Mouse (Mus musculus): Measurements from ENCODE around the gene Ift20. TPM values are rescaled to one million over a fixed set of nuclear protein-coding genes. Genes with fewer than 3 reads are reported as not detected.
"Not testable (repeated sequence)": the region's sequence is repeated elsewhere in the genome, so short reads cannot be mapped to it uniquely, and the experiment has no call there.

Ift20 gene
- polyA plus RNA-seq, 1 experiment from 2014 or later, result 61.2 TPM

DNA sequence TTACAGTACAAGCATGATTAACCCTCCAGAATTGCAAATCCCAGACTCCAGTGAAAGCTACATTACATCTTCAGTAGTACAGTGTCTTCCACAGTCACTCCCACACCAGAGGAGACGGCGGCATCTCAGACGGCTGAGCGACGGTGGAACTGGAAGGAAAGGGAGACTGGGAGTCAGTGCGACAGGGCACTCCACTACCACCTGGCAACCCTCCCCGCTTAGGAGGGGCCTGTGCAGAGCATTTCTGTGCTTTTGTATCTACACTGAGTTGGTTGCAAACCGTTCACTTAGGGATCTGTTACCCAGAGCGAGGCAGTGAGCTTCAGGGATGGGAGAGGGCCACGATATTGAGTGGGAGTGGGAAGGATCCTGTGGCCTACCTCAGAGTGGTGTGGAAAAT lies 32.7 kb downstream of the Ift20 start:
- no peaks in the 10 kb centered on the region; the same call in 1 of the 2 replicates for H3K4me1 ChIP-seq (ENCODE audit: control insufficient read depth, low read depth, low read length)
- H3K9ac ChIP-seq (ENCODE audit: low read depth, low read length), result no peak overlapping the region
- no peak overlapping the region for H3K27ac ChIP-seq (ENCODE audit: low read length)
- ATAC-seq (ENCODE audit: low read depth), result no peak
- H3K4me3 ChIP-seq (ENCODE audit: low read depth, low read length), result no peak overlapping the region
- no peaks in the 10 kb centered on the region for H3K9me3 ChIP-seq (replicated peaks; ENCODE audit: control insufficient read depth, low read length)
- no peak overlapping the region for H3K4me2 ChIP-seq (ENCODE audit: low read depth, low read length)
- no peaks in the 10 kb centered on the region for H3K36me3 ChIP-seq (ENCODE audit: control insufficient read depth, insufficient read depth)
- WGBS (ENCODE audit: insufficient replicate concordance), result 82% methylated on average over 10 of the region's 10 CpGs
- H3K27me3 ChIP-seq (ENCODE audit: control insufficient read depth, insufficient read depth, low read depth, low read length), result no peaks in the 10 kb centered on the region

DNA sequence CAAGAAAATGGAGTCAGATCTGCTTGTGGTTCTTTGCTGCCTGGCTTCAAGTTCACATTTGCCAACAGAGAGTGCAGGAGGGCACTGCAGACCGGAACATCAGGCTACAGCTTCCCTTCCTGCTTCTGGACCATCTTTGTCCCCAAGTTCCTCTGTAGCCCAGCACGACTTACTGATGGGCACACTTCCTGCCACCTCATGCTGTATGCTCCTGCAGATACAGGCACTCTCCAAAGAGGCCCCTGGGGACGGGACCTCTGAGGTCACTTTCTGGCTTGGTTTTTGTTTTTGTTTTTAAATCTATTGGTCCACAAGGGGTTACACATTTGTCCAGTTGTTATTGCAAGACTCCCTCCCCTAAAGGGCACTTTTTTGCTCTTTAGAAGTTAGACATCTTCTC lies 33.6 kb downstream of the Ift20 start:
- H3K27me3 ChIP-seq (ENCODE audit: control insufficient read depth, insufficient read depth, low read depth, low read length), result no peaks in the 10 kb centered on the region
- no peaks in the 10 kb centered on the region for H3K9me3 ChIP-seq (replicated peaks; ENCODE audit: control insufficient read depth, low read length)

DNA sequence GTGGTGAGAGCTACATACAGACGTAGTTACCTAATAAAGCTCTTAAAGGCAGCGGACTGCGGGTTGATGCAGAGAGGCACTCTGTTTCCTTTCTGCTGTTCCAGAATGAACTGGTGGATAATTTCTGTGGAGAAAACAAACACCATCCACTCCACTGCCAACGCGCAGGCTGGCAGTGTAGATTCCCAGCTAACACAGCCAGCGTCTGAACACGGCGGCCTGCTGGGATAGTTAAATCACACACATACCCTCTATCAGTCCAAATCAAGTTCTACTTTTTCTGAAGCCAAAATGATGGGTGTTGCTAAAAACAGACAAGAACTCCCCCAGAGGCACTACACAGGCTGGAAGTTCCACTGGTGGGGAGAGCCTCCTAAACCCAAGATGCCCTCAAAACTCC lies 35.3 kb downstream of the Ift20 start:
- WGBS (ENCODE audit: insufficient replicate concordance), result 86% methylated on average over 8 of the region's 8 CpGs
- H3K4me1 ChIP-seq (ENCODE audit: control insufficient read depth, low read depth, low read length), result peaks cover 3% of the 10 kb centered on the region; the same call in 1 of the 2 replicates
- H3K36me3 ChIP-seq (ENCODE audit: control insufficient read depth, insufficient read depth), result no peaks in the 10 kb centered on the region
- H3K9ac ChIP-seq (ENCODE audit: low read depth, low read length), result no peak overlapping the region
- H3K4me3 ChIP-seq (ENCODE audit: low read depth, low read length), result no peak overlapping the region
- H3K27ac ChIP-seq (ENCODE audit: low read length), result no peak overlapping the region
- H3K27me3 ChIP-seq (ENCODE audit: control insufficient read depth, insufficient read depth, low read depth, low read length), result no peaks in the 10 kb centered on the region
- no peaks in the 10 kb centered on the region for H3K9me3 ChIP-seq (replicated peaks; ENCODE audit: control insufficient read depth, low read length)
- ATAC-seq (ENCODE audit: low read depth), result no peak
- no peak overlapping the region for H3K4me2 ChIP-seq (ENCODE audit: low read depth, low read length)

More for the DNA sequence above, 33.6 kb downstream of the Ift20 start:
- Histone ChIP-seq H3K27ac (ENCODE audit: low read length) (no peak overlapping the region), H3K4me2 (ENCODE audit: low read depth, low read length) (no peak overlapping the region), H3K4me1 (ENCODE audit: control insufficient read depth, low read depth, low read length) (peaks cover 2% of the 10 kb centered on the region; the same call in 1 of the 2 replicates), H3K4me3 (ENCODE audit: low read depth, low read length) (no peak overlapping the region), H3K9ac (ENCODE audit: low read depth, low read length) (no peak overlapping the region), H3K36me3 (ENCODE audit: control insufficient read depth, insufficient read depth) (no peaks in the 10 kb centered on the region)
- 37% methylated on average over 3 of the region's 3 CpGs for WGBS (ENCODE audit: insufficient replicate concordance)
- no peak for ATAC-seq (ENCODE audit: low read depth)

DNA sequence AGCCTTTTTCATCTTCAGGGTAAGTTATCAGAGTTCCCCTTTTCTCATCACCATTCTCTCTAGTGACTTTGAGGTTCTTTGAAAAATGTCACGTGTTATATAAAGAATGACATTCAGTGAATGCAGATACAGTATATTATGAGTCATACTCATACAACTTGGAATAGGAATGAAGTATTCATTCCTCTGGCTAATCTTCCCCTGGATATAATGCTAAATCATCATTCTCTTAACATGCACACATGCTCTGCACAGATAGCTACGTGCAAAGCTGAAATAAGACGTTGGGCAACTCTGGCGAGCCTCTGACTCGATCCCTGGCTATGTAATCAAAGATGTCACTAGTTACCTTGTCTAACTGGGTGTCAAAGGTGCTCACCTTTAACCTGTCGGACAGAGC lies 35.7 kb downstream of the Ift20 start:
- H3K36me3 ChIP-seq (ENCODE audit: control insufficient read depth, insufficient read depth), result no peaks in the 10 kb centered on the region

DNA sequence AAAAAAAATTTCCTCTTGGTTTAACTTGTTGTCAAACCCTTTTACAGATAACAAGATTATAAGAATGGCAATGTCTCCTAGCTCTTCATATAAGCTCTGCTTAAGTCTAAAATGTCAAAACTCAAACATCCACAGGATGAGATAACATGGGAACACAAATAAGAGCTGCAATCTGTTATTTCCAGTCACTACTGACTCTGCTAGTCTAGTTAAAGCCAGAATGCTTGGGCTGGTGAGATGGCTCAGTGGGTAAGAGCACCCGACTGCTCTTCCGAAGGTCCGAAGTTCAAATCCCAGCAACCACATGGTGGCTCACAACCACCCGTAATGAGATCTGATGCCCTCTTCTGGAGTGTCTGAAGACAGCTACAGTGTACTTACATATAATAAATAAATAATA lies 37.9 kb downstream of the Ift20 start:
- not testable (repeated sequence) for H3K36me3 ChIP-seq (ENCODE audit: control insufficient read depth, insufficient read depth); H3K27me3 ChIP-seq (ENCODE audit: control insufficient read depth, insufficient read depth, low read depth, low read length); H3K4me2 ChIP-seq (ENCODE audit: low read depth, low read length); ATAC-seq (ENCODE audit: low read depth); H3K9me3 ChIP-seq (replicated peaks; ENCODE audit: control insufficient read depth, low read length); H3K4me1 ChIP-seq (ENCODE audit: control insufficient read depth, low read depth, low read length); H3K4me3 ChIP-seq (ENCODE audit: low read depth, low read length); H3K27ac ChIP-seq (ENCODE audit: low read length); H3K9ac ChIP-seq (ENCODE audit: low read depth, low read length)
- WGBS (ENCODE audit: insufficient replicate concordance), result 91% methylated on average over 3 of the region's 4 CpGs

More for the DNA sequence above, 35.7 kb downstream of the Ift20 start:
- peaks cover 3% of the 10 kb centered on the region; the same call in 1 of the 2 replicates for H3K4me1 ChIP-seq (ENCODE audit: control insufficient read depth, low read depth, low read length)
- no peak overlapping the region for H3K9ac ChIP-seq (ENCODE audit: low read depth, low read length)
- no peaks in the 10 kb centered on the region for H3K27me3 ChIP-seq (ENCODE audit: control insufficient read depth, insufficient read depth, low read depth, low read length)
- H3K4me2 ChIP-seq (ENCODE audit: low read depth, low read length), result no peak overlapping the region
- H3K27ac ChIP-seq (ENCODE audit: low read length), result no peak overlapping the region
- no peak overlapping the region for H3K4me3 ChIP-seq (ENCODE audit: low read depth, low read length)
- whole genome bisulfite sequencing (ENCODE audit: insufficient replicate concordance), result 39% methylated on average over 6 of the region's 6 CpGs
- no peak for ATAC-seq (ENCODE audit: low read depth)
- no peaks in the 10 kb centered on the region for H3K9me3 ChIP-seq (replicated peaks; ENCODE audit: control insufficient read depth, low read length)

DNA sequence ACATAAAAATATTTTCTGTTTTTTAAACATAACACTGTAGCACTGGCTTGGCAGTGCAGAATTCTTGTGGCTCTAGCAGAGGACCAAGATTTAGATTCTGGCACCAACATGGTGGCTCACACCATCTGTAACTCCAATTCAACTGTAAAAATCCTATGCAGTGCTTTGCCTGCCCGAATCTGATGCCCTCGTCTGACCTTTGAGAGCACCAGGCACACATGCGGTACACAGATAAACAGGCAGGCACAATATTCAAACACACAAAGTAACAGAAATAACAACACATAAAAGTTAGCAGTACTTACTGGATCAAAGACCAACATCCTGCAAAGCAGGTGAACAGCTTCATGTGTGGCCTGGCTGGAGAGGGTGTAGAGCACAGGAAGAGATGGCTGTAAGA lies 38.4 kb downstream of the Ift20 start:
- Histone ChIP-seq H3K27me3 (ENCODE audit: control insufficient read depth, insufficient read depth, low read depth, low read length) (no peaks in the 10 kb centered on the region), H3K36me3 (ENCODE audit: control insufficient read depth, insufficient read depth) (no peaks in the 10 kb centered on the region), H3K4me3 (ENCODE audit: low read depth, low read length) (no peak overlapping the region), H3K9me3 (replicated peaks; ENCODE audit: control insufficient read depth, low read length) (no peaks in the 10 kb centered on the region), H3K9ac (ENCODE audit: low read depth, low read length) (no peak overlapping the region), H3K4me2 (ENCODE audit: low read depth, low read length) (no peak overlapping the region), H3K4me1 (ENCODE audit: control insufficient read depth, low read depth, low read length) (peaks cover 3% of the 10 kb centered on the region; the same call in 1 of the 2 replicates), H3K27ac (ENCODE audit: low read length) (no peak overlapping the region)
- no peak for ATAC-seq (ENCODE audit: low read depth)
- 57% methylated on average over 3 of the region's 3 CpGs for WGBS (ENCODE audit: insufficient replicate concordance)

DNA sequence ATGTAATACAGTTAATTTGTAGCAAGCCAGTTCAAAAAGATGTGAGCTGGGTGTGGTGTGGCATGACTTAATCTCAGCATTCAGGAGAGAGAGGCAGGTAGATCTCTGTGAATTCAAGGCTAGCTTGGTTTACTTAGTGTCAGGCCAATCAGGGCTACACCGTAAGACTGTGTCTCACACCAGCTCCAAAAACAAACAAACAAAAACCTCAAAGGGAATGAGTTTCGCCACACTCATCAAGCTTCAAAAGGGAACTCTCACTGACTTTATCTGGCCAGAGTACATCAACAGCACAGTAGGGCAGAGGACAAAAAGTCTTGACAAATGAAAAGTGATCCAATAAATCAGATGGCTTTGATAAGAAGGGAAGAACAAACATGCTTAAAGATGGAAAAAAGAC lies 38.8 kb downstream of the Ift20 start:
- Histone ChIP-seq H3K4me2 (ENCODE audit: low read depth, low read length) (no peak overlapping the region), H3K9ac (ENCODE audit: low read depth, low read length) (no peak overlapping the region), H3K27me3 (ENCODE audit: control insufficient read depth, insufficient read depth, low read depth, low read length) (no peaks in the 10 kb centered on the region), H3K4me3 (ENCODE audit: low read depth, low read length) (no peak overlapping the region), H3K9me3 (replicated peaks; ENCODE audit: control insufficient read depth, low read length) (no peaks in the 10 kb centered on the region), H3K27ac (ENCODE audit: low read length) (no peak overlapping the region), H3K36me3 (ENCODE audit: control insufficient read depth, insufficient read depth) (no peaks in the 10 kb centered on the region), H3K4me1 (ENCODE audit: control insufficient read depth, low read depth, low read length) (peaks cover 3% of the 10 kb centered on the region; the same call in 1 of the 2 replicates)
- peak; percentile 48; the same call in 1 of the 2 replicates for ATAC-seq (ENCODE audit: low read depth)
- 61% methylated on average over 2 of the region's 2 CpGs for WGBS (ENCODE audit: insufficient replicate concordance)

DNA sequence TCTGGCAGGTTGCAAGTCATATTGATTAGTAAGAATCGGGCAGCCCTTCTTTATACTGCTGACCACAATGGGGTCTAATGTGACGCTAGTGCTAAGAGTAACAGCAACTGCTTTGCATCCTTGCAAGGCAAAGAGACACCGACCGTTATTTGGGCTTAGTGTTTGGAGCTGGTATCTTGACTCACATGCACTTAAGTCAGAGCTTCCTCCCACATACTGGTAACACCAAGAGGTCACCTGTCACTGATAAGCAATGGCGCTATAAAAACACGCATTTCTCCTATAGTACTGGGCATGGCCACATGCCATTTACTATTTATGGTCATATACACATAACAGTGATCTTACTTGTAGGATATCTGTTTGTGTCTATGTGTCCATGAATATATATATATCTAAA lies 46.7 kb downstream of the Ift20 start:
- ATAC-seq (ENCODE audit: low read depth), result no peak
- Histone ChIP-seq H3K4me2 (ENCODE audit: low read depth, low read length) (no peak overlapping the region), H3K36me3 (ENCODE audit: control insufficient read depth, insufficient read depth) (peaks cover 3% of the 10 kb centered on the region), H3K9me3 (replicated peaks; ENCODE audit: control insufficient read depth, low read length) (no peaks in the 10 kb centered on the region), H3K9ac (ENCODE audit: low read depth, low read length) (no peak overlapping the region), H3K27ac (ENCODE audit: low read length) (no peak overlapping the region), H3K27me3 (ENCODE audit: control insufficient read depth, insufficient read depth, low read depth, low read length) (no peaks in the 10 kb centered on the region), H3K4me1 (ENCODE audit: control insufficient read depth, low read depth, low read length) (peaks cover 3% of the 10 kb centered on the region; the same call in 1 of the 2 replicates), H3K4me3 (ENCODE audit: low read depth, low read length) (no peak overlapping the region)
- 38% methylated on average over 6 of the region's 6 CpGs for WGBS (ENCODE audit: insufficient replicate concordance)

DNA sequence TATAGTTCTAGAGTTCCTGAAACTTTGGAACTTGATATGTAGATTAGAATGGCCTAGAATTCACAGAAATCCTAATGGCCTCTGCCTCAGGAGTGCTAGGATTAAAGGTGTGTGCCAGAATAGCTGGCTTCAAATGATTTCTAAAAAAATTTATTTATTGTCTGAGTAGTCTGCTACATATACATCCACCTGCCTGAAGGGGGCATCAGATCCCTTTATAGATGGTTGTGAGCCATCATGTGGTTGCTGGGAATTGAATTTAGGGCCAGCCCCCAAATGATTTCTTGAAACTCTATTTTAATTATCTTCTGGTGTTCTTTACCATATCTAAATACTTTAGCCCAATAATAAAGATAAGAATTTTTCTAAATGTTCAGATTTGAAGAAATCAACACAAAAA lies 49.9 kb downstream of the Ift20 start:
- no peak for ATAC-seq (ENCODE audit: low read depth)
- no peak overlapping the region for H3K4me3 ChIP-seq (ENCODE audit: low read depth, low read length)

More for the DNA sequence above, 49.9 kb downstream of the Ift20 start:
- Histone ChIP-seq H3K9me3 (replicated peaks; ENCODE audit: control insufficient read depth, low read length) (no peaks in the 10 kb centered on the region), H3K4me1 (ENCODE audit: control insufficient read depth, low read depth, low read length) (peaks cover 3% of the 10 kb centered on the region; the same call in 1 of the 2 replicates), H3K4me2 (ENCODE audit: low read depth, low read length) (no peak overlapping the region), H3K36me3 (ENCODE audit: control insufficient read depth, insufficient read depth) (peaks cover 3% of the 10 kb centered on the region), H3K9ac (ENCODE audit: low read depth, low read length) (no peak overlapping the region), H3K27ac (ENCODE audit: low read length) (no peak overlapping the region), H3K27me3 (ENCODE audit: control insufficient read depth, insufficient read depth, low read depth, low read length) (no peaks in the 10 kb centered on the region)
